Mouse (Mus musculus) thymus, postnatal 10 days (tissue): ENCODE results near the gene Rims1.

Experiments used
- DNase-seq, 2 experiments: peaks; one replicate each; pipeline ENCODE4 v3.0.0; 2021; ENCODE audit warnings: low spot score in 2 of 2

Rims1 gene

GRCm38 (mm10) chr1:22587859-22588383 lies 217.9 kb downstream of the Rims1 start:
- DNase-seq: no peak

GRCm38 (mm10) chr1:22585560-22585959 lies 220.2 kb downstream of the Rims1 start:
- DNase-seq: no peak

- no peak for DNase-seq
Observed at GRCm38 (mm10) chr1:22579470-22579869, 226.3 kb downstream of the Rims1 start.

- DNase-seq: no peak
Observed at GRCm38 (mm10) chr1:22572720-22573119, 233.1 kb downstream of the Rims1 start.

GRCm38 (mm10) chr1:22546273-22546672 lies 259.5 kb downstream of the Rims1 start:
- DNase-seq: no peak

- no peak for DNase-seq
Observed at GRCm38 (mm10) chr1:22538129-22538528, 267.7 kb downstream of the Rims1 start.

- DNase-seq: no peak
Observed at GRCm38 (mm10) chr1:22536776-22537175, 269.0 kb downstream of the Rims1 start.

GRCm38 (mm10) chr1:22535049-22535448 lies 270.7 kb downstream of the Rims1 start:
- no peak for DNase-seq

- DNase-seq: peak in 1 of 2 experiments; percentile 3
Observed at GRCm38 (mm10) chr1:22533146-22534096, 272.4 kb downstream of the Rims1 start.

- DNase-seq: no peak
Observed at GRCm38 (mm10) chr1:22515103-22515502, 290.7 kb downstream of the Rims1 start.

GRCm38 (mm10) chr1:22512421-22512820 lies 293.4 kb downstream of the Rims1 start:
- DNase-seq: no peak

- DNase-seq: no peak
Observed at GRCm38 (mm10) chr1:22511614-22512013, 294.2 kb downstream of the Rims1 start.

- no peak for DNase-seq
Observed at GRCm38 (mm10) chr1:22508735-22509615, 296.8 kb downstream of the Rims1 start.

- DNase-seq: no peak
Observed at GRCm38 (mm10) chr1:22487270-22487864, 318.4 kb downstream of the Rims1 start.

GRCm38 (mm10) chr1:22476220-22476619 lies 329.6 kb downstream of the Rims1 start:
- no peak for DNase-seq

GRCm38 (mm10) chr1:22467033-22467432 lies 338.8 kb downstream of the Rims1 start:
- no peak for DNase-seq

GRCm38 (mm10) chr1:22466597-22466996 lies 339.2 kb downstream of the Rims1 start:
- DNase-seq: no peak

GRCm38 (mm10) chr1:22424020-22424419 lies 381.8 kb downstream of the Rims1 start:
- no peak for DNase-seq

GRCm38 (mm10) chr1:22422102-22422501 lies 383.7 kb downstream of the Rims1 start:
- DNase-seq: no peak

GRCm38 (mm10) chr1:22410173-22410572 lies 395.6 kb downstream of the Rims1 start:
- no peak for DNase-seq

GRCm38 (mm10) chr1:22386361-22386760 lies 419.4 kb downstream of the Rims1 start:
- no peak for DNase-seq

GRCm38 (mm10) chr1:22377652-22378051 lies 428.1 kb downstream of the Rims1 start:
- no peak for DNase-seq
